ENCODE assay signal across 26 mouse cellular contexts in genomic region chr13:24913576-24913975, GRCm38 (mm10).
"Had no signal": no experiment of that assay in that cellular context is flagged by ENCODE, and none has a peak within 500 bp of the region (broad histone marks: within the 10 kb centered on the region; RNA-seq: fewer than 3 reads in every experiment).

No protein-coding gene starts in this region.

- ATAC-seq: hindbrain, embryonic 16.5 days; inflammation-experienced regulatory T-cells, adult 6 months; intestine, embryonic 15.5 days; intestine, postnatal 0 days; liver, postnatal 0 days had no signal

- H3K4me3 ChIP-seq: gastrocnemius, adult 2 months; heart, embryonic 10.5 days; heart, embryonic 12.5 days; hindbrain, embryonic 10.5 days; hindbrain, embryonic 12.5 days; intestine, embryonic 15.5 days; layer of hippocampus, adult 2 months; left cerebral cortex, adult 2 months; limb, embryonic 10.5 days; limb, embryonic 12.5 days; liver, embryonic 13.5 days; liver, embryonic 15.5 days had no signal

- H3K27me3 ChIP-seq: heart, embryonic 12.5 days; hindbrain, embryonic 12.5 days; intestine, embryonic 15.5 days; limb, embryonic 12.5 days; liver, embryonic 13.5 days; liver, embryonic 15.5 days had no signal

- H3K27ac ChIP-seq: gastrocnemius, adult 2 months; heart, embryonic 10.5 days; hindbrain, embryonic 10.5 days; hindbrain, embryonic 12.5 days; hindbrain, embryonic 14.5 days; intestine, embryonic 15.5 days; layer of hippocampus, adult 2 months; left cerebral cortex, adult 2 months; limb, embryonic 10.5 days; limb, embryonic 12.5 days; liver, embryonic 13.5 days; liver, embryonic 15.5 days had no signal

- H3K4me2 ChIP-seq: heart, embryonic 12.5 days; hindbrain, embryonic 12.5 days; hindbrain, embryonic 14.5 days; intestine, embryonic 15.5 days; limb, embryonic 12.5 days; liver, embryonic 11.5 days; liver, embryonic 13.5 days; liver, embryonic 15.5 days had no signal

- H3K9ac ChIP-seq: heart, embryonic 12.5 days; hindbrain, embryonic 12.5 days; hindbrain, embryonic 14.5 days; intestine, embryonic 15.5 days; limb, embryonic 12.5 days; liver, embryonic 13.5 days; liver, embryonic 15.5 days; liver, postnatal 0 days had no signal

- H3K4me1 ChIP-seq: hindbrain, embryonic 10.5 days; hindbrain, embryonic 12.5 days; intestine, embryonic 15.5 days; limb, embryonic 10.5 days; limb, embryonic 12.5 days; liver, embryonic 15.5 days had no signal

- DNase-seq: gastrocnemius, adult 2 months; gastrocnemius, postnatal 10 days; gastrocnemius, postnatal 25 days; heart, adult 18-20 months; heart, postnatal 10 days; heart, postnatal 4 days; kidney, postnatal 14 days; kidney, postnatal 4 days; liver; liver, embryonic 13.5 days; liver, postnatal 0 days had no signal

- H3K9me3 ChIP-seq: heart, embryonic 10.5 days; heart, embryonic 12.5 days; hindbrain, embryonic 10.5 days; hindbrain, embryonic 12.5 days; intestine, embryonic 15.5 days; limb, embryonic 10.5 days; limb, embryonic 12.5 days; liver, embryonic 13.5 days; liver, embryonic 15.5 days had no signal
